Mouse (Mus musculus) fibroblast of lung, adult 2 months (primary cell): ENCODE measurements at regions not wholly inside any gene's neighbourhood (a gene's known extent, or its start where the extent isn't known, plus 50 kb on each side); places are given as distances from the start of the nearest gene placed in this dataset.

ENCODE experiments used
- DNase-seq: peaks from one replicate; pipeline ENCODE4 v3.0.0-alpha.2; 2011; ENCODE audit warnings: low read depth

DNA sequence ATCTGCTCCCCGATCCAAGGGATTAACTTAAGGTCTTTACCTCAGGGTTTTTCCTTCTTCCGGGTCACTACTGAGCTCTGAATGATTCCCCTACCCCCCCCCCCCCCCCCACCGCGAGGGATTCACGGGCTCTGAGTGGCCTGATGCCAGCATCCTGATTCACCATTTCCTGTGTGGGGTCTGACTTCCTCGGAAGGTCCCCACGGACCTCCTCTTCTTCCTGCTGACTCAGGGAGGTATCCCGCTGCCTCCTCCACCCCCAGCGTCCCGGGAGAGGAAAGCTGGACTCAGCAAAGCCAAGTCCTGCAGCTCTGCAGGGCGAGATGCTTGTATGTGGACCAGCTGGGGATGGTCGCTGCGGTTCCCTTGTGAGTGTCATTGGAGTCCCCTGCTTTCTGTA lies 110.5 kb upstream of the Zfp217 start:
- DNase-seq: no peak

DNA sequence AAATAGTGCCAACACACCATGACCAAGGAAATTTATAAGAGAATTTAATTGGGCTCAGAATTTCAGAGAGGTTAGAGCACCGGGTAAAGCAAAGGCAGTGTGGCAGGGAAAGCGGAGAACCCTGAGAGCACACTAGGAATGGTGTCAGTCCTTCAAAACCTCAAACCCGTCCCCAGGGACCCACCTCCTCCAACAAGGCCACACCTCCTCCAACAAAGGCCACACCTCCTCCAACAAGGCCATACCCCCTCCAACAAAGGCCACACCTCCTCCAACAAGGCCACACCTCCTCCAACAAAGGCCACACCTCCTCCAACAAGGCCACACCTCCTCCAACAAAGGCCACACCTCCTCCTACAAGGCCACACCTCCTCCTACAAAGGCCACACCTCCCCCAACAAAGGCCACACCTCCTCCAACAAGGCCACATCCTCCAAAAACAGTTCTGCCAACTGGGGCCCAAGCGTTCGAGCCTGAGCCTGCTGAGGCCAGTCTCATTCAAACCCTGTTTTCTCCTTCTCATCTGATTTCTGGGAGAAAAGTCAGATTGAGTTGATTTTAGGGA lies 109.8 kb upstream of the Zfp217 start:
- no peak for DNase-seq

DNA sequence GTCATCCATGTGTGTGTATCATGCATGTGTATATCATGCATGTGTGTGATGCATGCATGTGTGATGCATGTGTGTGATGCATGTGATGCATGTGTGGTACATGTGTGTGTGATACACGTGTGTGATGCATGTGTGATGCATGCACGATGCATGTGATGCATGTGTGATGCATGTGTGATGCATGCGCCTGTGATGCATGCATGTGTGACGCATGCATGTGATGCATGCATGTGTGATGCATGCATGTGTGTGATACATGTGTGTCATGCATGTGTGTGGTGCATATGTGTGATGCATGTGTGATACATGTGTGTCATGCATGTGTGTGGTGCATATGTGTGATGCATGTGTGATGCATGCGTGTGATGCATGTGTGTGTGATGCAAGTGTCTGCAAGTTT lies 108.1 kb upstream of the Zfp217 start:
- DNase-seq: no peak

DNA sequence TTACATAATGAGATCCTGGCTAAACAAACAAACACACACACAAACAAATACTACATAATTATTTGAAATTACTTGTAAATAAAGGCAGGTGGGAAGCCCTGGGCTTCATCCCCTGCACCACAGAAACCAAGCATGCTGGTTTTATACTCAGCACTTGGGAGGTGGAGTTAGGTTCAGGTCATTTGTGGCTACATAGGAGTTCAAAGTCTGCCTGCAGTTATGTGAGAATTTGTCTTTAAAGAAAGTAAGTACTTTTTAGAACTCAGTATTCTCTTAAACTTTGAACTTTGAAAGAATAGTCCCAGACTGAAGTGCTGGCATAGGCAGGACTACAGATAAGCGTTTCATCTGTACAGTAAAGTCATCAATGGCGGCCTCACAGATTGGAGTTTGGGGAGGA lies 107.6 kb upstream of the Zfp217 start:
- no peak for DNase-seq

DNA sequence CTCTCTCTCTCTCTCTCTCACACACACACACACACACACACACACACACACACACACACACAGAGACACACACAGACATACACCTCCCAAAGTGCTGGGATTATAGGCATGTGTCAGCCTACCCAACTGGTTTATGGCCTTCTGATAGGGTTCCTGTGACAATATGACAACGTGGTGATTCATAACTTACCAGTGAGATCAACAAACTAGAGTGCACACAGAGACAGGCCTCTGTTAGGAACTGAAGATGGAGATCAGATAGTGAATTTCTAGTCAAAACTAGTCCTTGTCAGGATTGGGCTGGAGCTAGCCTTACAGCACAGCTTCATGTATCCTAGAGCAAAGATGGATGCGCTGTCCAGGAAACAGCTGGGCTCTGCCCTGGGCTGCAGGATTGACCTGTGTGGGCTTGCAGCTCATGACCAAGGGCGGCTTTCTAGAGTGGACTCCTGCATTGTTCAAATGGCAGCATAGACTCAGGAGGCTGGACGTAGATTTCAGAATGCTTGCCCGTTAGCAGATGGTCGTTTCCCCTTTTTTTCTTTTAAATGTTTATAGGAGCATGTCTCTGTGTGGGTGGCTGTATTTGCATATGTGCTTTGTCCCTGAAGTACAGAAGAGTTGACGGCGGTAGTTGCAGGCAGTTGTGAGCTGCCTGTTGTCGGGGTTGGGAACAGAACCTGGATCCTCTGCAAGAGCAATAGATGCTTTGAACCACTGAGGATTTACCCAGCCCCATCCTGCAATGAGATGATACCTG lies 106.0 kb upstream of the Zfp217 start:
- DNase-seq: no peak

DNA sequence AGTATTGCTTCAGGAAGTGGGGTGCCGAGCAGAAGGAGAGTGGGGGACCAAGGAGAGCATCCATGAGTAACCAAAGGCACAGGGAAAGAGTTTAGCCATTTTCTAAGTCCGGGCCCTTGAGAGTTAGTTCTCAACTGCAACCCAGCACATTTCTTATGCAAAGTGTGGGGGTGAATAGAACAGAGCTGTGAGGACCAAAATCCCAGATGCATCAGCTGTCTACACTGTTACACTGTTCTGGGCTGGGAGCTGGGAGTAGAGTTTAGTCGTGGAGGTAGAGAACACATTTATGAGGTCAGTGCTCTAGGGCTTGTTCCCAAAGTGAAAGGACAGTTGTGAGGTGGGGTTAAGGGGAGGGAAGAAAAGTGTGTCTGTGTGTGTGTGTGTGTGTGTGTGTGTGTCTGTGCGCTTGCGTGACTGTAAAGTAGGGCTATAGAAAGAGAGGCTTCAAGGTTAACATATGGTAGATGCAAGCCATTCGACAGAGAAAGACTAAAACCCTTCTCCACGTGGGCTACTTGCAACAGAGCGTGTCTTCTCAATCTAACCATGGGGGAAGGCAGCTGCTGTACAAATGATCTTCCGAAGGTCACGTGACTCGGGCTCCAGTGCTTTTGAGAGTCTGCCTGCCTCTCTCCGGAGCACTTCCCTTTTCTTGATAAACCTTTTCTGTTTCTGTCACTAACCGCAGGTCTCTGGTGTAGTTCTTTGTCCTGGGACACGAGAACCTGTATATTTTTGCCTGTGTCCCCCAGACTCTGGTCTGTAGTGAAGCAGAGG lies 104.5 kb upstream of the Zfp217 start:
- no peak for DNase-seq

DNA sequence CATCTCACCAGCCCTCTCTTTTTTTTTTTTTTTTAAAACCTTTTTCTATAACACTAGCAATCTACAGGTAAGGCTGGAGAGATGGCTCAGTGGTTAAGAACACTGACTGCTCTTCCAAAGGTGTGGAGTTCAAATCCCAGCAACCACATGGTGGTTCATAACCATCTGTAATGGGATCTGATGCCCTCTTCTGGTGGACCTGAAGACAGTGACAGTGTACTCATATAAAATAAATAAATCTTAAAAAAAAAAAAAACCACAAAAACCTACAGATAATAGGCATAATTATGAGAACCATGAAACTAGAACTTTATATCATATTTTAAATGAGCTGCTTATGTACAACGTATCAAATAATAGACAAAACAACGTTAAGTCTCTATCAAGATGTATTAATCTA lies 102.8 kb upstream of the Zfp217 start:
- DNase-seq: no peak

DNA sequence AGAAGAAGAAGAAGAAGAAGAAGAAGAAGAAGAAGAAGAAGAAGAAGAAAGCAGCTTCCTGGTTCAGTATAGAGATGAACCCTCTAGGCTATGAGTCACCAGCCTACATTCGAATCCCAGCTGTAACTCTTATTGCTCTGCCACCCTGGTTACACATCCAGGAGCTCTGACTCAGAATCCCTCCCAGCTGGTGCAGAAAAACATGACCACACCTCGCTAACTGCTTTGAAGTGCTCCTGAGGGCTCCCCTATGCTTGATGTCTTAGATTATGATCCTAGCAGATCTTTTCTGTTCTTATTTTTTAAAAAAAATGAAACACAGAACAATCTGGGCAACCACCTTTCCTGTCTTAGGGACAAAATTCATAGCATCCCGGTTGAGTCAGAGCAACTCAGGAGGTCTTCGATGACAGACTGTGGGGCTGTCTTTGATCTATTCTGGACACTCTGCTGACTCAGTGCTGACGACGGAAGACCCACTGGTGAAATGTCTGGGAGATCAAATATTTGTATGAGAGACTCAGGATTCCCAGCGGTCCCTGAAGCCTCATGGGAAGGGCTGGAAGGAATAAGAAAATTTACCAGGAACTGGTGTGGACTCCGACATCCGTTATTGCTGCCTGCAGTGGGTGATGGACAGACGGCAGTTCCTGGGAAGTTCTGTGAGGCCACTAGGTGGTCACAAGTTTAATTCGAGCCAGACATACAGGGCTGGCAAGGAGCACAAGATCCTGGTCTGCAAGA lies 100.0 kb upstream of the Zfp217 start:
- DNase-seq: peak; percentile 77

DNA sequence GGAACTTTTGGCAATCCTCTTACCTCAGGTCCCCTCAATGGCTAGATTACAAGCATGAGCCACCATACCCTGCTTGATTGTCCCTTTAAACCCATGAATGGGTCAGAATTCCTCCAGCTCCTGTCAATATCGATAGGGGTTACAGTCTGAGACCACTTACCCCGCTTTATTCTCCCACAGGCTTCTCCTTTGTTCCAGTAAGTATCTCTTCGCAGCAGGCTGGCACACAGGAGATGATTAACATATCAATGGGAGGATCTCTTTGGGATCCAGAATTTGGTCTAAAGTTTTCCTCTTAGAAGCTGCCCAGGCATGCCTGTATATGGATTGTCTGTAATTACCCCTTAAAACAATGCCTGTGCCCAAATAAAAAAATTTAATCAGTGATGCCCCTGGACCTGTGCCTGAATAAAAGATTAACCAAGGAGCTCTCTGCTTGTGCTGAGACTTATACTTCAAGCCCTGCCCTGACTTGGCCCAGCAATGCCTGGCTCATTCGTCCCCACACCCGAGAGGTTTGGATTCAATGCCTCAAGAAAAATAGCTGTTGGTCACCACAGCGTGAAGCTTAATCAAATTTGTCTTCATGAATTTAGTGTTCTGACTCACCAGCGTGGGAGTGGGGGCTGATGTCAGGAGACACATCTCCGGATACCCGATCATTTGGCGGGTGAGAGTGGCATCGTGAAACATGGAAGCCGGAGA lies 97.9 kb upstream of the Zfp217 start:
- DNase-seq: no peak

DNA sequence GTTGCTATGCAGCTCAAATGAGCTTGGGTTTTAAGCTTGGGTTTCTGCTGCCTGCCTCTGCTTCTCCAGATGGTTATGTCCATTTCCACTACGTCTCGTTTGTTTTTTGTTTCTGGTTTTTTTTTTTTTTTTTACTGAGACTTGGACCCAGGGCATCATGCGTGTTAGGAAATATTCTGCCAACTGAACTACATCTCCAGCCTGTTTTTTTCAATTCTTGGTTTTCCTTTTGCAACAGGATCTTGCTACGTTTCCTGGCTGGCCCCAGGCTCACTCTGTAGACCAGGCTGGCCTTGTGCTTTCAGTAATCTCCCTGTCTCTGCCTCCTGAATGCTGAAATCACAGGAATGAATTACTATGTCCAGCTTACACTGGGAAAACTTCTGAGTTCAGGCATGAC lies 96.2 kb upstream of the Zfp217 start:
- no peak for DNase-seq

DNA sequence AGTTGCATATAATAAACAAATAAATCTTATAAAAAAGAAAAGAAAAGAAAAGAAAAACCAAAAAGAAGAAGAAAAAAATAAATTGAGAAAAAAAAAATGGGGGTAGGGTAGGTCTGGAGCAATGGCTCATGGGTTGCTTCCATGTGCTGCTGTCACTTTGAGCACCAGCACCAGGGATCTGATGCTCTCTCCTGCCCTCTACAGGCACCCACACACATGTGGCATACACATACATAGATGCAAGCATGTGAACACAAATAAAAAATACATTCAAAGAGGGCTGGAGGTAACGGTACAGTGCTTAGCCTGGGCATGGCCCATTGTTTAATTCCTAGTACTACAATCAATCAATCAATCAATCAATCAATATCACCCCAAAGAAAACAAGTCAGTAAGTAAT lies 90.1 kb upstream of the Zfp217 start:
- no peak for DNase-seq

DNA sequence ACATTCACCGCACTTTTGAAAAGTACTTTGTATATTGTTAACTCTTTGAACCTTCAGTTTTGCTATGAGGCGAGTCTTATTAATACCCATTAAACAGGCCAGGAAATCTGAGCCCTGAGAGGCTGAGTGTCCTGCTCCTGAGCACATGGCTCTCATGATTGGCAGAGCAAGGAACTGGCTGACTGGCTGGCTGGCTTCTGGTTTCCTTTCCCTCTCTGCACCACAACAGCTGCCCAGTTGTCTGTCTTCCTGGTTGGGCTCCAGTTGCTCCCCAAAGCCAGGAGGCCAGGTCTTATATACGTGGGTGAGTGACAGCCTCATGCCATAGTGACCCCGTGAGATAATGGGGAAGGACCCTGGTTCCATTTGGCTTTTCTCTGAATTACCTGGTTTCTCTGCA lies 85.5 kb upstream of the Zfp217 start:
- no peak for DNase-seq

DNA sequence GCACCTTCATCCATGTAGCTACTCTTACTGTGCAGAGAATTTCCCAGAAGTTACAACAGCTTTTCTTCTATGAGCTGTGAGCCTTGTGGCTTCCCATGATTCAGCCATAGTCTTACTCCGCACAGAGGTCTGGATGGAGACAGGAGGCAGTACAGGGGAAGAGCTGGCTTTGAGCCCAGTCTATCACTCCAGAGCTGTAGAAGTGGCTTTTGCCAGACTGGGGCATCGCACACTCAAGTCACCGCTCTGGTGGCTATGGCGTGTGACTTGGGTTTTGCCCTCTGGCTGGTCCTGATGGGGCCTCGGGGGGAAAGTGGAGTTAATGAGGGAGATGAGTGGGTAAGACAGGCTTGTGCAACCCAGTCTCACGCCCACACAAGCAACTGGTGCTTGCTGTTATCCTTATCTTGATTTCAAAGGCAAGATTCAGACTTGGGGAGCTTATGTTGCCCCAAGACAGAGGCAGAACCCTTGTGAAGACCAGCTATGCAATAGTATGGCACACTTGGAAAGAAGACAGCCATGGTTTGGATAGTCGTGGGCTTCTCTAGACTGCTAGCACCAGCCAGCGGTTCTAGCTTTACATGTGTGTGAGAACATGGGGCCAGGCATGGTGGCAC lies 81.7 kb upstream of the Zfp217 start:
- no peak for DNase-seq

DNA sequence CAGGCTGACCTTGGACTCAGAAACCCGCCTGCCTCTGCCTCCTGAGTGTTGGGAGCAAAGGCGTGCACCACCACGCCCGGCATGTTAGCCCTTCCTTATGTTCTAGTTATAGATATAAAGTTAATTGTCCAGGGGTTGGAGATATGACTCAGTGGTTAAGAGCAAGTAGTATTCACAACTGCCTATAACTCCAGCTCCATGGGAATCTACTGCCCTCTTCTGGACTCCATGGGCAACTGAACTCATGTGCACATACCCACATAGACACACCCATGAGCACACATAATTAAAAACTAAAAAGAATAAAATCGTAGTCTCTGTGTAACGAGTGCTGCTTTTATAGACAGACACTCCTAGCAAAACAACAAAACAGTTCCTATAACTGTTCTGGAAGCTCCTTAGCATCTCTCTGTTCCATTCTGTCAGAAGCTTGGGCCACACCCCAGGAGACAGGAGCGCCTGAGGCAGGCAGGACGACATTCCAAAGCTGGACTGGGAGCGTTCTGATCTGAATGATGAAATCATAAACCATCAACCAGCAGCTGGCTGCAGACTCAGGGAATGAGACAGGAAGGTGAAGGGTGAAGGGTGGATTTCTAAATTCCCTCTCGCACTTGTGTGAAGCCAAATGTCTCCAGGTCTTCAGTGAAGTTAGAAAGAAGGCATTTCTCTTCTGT lies 80.6 kb upstream of the Zfp217 start:
- DNase-seq: no peak

DNA sequence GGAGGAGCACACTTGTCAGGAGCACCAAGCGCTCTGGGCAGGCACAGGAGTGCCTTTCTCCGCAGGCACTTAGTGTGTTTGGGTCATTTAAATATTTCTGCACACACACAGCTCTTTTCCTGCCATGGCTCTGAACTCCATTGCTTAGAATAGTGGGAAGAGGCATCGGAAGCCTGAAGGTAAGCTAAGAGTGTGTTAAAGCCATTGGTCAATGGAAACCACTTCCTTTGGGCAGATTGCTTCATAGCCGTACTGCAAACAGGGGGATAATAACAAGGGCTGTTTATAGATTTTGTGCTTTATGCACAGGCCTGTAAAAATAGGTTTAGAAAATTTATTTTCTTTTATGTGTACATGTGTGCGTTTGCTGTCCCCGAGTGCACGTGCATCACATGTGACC lies 76.0 kb upstream of the Zfp217 start:
- no peak for DNase-seq

DNA sequence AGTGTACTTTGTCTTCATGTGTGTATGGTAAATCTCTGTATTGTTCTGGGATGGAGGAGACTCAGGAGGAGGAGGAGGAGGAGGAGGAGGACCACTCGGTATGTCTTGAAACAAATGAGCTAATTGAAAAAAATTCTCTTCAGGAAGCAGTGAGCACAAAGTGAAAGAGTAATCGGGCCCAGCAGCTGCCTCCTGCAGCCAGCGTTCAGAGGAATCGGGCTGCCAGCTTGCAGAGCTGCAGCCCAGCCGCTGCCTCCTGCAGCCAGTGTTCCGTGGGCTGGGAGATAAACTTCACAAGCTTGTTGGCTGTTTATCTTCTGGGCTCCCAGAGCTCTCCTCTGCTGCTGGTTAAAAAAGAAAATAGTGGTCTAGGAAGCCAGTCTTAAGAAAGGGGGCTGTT lies 74.9 kb upstream of the Zfp217 start:
- no peak for DNase-seq

DNA sequence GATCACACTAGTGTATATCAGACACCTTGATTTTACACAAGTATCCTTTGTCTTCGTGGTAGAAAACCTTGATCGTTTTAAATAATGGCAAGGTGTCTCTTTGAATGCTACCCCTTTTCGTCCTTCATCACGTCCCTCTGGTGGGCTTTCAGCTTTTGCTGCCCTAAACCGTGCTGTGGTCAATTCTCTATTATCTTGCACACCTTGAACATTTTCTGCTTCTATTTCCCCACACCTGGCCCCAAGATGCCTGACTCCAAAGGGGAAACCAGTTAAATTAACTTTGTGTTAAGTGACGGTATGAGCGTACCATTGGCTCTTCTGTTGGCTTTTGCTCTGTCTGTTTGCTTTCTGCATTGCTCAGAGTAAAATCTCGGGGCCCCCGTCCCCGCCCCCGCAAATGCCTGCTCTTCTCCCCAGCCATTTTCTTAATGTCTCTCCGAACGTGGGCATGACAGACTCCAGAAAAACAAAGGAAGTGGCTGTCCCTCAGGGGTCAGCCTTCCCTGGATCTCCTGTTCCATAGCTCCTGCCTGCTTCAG lies 74.2 kb upstream of the Zfp217 start:
- DNase-seq: no peak

DNA sequence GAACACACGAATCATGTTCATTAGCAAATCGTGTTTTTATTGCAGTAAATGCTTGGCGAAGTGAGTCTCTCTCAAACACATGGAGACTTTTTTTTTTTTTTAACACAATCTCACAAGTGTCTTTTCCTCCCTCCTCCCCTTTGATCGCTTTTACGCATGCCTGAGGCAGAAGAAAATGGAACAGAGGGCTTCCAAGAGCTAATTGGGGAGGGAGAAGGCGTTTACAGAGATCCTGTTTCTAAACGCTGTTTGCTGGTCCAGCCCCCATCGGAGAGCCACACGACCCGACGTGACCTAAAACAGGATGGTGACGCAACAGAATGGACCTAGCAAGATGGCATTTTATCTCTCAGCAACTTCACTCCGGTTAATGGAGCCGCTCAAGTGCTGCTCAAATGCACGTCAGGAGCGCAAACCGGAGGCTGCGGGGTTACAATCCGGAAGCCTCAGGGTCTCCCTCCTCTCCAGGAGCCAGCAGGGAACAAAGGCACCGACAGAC lies 73.0 kb upstream of the Zfp217 start:
- DNase-seq: no peak

DNA sequence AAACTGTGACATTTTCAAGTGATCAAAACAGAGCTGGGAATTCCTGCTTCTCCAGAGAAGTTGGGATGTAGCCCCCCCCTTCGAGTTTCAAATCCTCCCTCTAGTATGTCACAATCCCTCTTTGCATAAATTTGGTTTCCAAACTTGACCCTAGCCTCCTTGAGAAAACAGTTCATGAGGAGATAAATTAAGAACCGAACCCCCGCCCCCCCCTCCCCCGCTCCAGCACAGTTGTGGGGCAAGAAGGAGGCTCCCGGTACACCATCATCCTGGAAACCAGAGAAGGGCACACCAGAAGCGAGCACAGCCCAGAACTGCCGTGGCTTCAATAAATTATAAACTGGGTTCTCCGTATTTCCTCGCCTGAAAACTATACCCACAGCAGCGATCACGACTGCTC lies 72.5 kb upstream of the Zfp217 start:
- DNase-seq: no peak

DNA sequence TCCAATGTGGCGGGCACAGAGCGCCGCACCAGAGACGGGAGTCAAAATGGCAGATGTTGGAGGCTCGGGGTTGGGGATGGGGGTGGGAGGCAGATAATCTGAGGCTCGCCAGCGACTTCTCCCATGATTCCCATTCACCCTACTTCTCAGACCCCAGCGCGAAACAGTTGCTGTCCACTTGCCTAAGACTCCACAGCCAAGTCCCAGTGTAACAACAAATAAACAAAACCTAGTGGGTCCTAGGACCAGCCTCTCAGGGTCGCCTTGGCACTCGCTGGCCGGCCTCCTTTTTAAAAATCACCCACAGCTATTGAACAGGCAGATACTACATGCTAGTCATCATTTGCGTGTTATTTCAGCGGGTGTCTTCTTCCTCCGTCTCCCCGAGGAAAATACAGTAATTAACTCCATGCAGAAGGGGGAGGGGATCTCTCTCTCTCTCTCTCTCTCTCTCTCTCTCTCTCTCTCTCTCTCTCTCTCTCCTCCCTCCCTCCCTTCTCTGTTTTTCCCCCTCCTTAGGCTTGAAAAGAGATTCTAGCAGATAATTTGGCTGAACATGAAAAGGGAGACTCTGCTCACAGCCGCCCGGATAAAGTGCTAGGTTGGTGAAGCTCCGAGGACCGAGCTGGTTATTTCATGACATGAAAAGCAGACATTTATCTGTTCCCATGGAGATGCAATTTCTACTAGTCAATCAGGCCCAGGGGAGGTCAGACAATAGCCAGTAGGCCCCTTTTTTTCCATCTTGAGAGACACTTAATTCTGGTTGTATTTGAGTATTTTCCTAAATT lies 71.9 kb upstream of the Zfp217 start:
- DNase-seq: no peak
